Mouse (Mus musculus) thymus, adult 2 months (tissue): ENCODE measurements around the gene Lrrc10. TPM values are rescaled to one million over a fixed set of nuclear protein-coding genes. Genes with fewer than 3 reads are reported as not detected.

Experiments
- DNase-seq: peaks from one replicate; pipeline ENCODE4 v3.0.0; 2021
- H3K27ac ChIP-seq: fragments of 200-500 bp; 2 replicates; pipeline ENCODE4 v1.5.1; 2012; ENCODE audit warnings: low read length, control low read depth; ENCODE audit not compliant: control insufficient read depth, insufficient read depth
- H3K27me3 ChIP-seq: fragments of 200-500 bp; 2 replicates; pipeline ENCODE4 v1.6.1; 2012; ENCODE audit warnings: mild to moderate bottlenecking, low read length, moderate library complexity, mixed read lengths; ENCODE audit not compliant: control insufficient read depth, insufficient read depth
- H3K36me3 ChIP-seq: fragments of 200-500 bp; 2 replicates; pipeline ENCODE4 v1.6.1; 2012; ENCODE audit warnings: mild to moderate bottlenecking, low read length, moderate library complexity; ENCODE audit not compliant: control insufficient read depth, insufficient read depth
- H3K4me1 ChIP-seq: fragments of 200-500 bp; replicated peaks from 2 replicates; pipeline ENCODE4 v1.6.1; 2012; ENCODE audit warnings: low read length; ENCODE audit not compliant: control insufficient read depth, insufficient read depth
- H3K4me3 ChIP-seq: fragments of 200-500 bp; 2 replicates; pipeline ENCODE4 v1.5.1; 2012; ENCODE audit warnings: mild to moderate bottlenecking, low read length, control low read depth, moderate library complexity; ENCODE audit not compliant: control insufficient read depth, insufficient read depth
- CTCF ChIP-seq: fragments of 200-500 bp; IDR thresholded peaks from 2 replicates; pipeline ENCODE4 v1.5.1; 2012; ENCODE audit warnings: mild to moderate bottlenecking, control low read depth, low read length, moderate library complexity, borderline replicate concordance; ENCODE audit not compliant: control insufficient read depth, poor library complexity, insufficient read depth; ENCODE audit errors: extremely low read depth
- POLR2A ChIP-seq: fragments of 200-500 bp; IDR thresholded peaks from 2 replicates; pipeline ENCODE4 v1.6.1; 2012; ENCODE audit warnings: mild to moderate bottlenecking, low read length, control low read depth, moderate library complexity; ENCODE audit not compliant: control insufficient read depth, poor library complexity, insufficient read depth; ENCODE audit errors: extremely low read depth
- WGBS: fragments of 180-500 bp; shearing (Covaris S2); methylation state at CpG from one replicate; pipeline ENCODE4 v1.1.7; 2018; 5-methylcytosine and 5-hydroxymethylcytosine counted together
- polyA plus RNA-seq: library from polyadenylated mRNA; depleted of rRNA; stranded (reverse); fragments of >200 nt; gene quantifications from 2 replicates; pipeline ENCODE4 v1.2.3, GENCODE M21; 2012

Gene Lrrc10
- polyA plus RNA-seq, 1 experiment, result 15.3 TPM

DNA sequence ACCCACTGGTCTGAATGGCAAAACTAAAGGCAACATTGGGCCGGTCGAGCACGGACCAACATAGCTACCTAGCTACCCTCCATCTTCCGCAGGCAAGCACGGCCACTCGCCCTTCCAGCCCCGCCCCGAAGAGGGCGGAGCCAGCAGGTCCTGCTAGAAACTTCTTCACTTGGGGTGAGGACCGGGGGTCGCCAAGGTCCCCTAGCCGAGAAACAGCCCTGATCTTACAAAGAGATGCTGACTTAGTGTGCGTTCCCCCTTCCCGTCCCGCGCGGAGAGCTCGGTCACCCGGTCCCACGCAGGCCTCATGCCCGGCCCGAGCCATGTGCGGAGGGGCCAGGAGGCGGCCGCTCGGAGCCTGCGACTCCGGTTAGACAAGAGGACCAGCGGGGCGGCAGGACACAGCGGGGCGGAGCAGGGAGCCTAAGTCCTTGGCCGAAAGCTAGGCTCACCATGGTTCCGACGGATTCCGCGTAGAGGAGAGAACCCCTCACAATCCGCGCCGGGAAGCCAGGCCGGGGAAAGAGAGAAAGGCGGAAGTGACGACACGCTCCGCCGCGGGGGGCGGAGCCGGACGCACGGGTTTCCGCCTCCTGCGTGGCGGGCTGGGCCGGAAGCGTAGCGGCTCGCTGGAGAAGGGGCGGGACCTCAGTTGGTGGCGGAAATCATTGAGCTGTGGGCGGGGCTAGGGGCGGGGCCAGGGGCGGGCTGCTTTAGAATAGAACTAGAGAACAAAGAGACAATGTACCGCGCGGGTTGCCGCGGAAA lies 18.3 kb downstream of the Lrrc10 start, which contains the start of gene Cct2:
Gene Cct2, minus strand, starts transcription at position 561 of the 768 bp plus-strand sequence.
- DNase-seq, result peak; percentile 90
- Histone ChIP-seq H3K27me3 (no peaks in the 10 kb centered on the region), H3K36me3 (peaks cover 36% of the 10 kb centered on the region), H3K4me1 (peaks cover 8% of the 10 kb centered on the region), H3K27ac (peak within 1 kb of the TSS; percentile 68; the same call in 1 of the 2 replicates), H3K4me3 (peak within 1 kb of the TSS; percentile 73)
- TF ChIP-seq POLR2A (peak; percentile 86), CTCF (0 out of 2 replicates have a peak, but pooled peaks have one; percentile 65)
- under 1% methylated on average over 68 of the region's 68 CpGs for WGBS

DNA sequence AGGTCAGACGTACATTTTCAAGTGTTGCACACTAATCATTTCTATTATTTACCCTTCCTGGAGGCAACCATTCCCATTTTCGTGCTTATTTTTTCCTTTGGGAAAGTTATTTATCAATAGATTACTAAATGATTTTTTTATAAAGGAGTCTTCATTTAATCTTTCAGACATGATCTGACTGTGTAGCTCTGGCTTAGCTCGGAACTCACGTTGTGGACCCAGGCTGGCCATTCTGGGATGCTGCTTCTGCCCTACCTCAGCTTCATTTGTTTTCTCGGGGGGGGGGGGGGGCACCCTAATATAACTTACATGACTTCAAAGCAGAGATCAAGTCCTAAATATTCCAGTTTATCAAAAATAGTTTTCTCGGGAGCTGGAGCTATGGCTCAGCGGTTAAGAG lies 18.9 kb downstream of the Lrrc10 start:
- Histone ChIP-seq H3K36me3 (peaks cover 30% of the 10 kb centered on the region), H3K4me3 (peak overlapping the region; percentile 12; the same call in 1 of the 2 replicates), H3K27ac (peak overlapping the region; percentile 68; the same call in 1 of the 2 replicates), H3K27me3 (no peaks in the 10 kb centered on the region), H3K4me1 (peaks cover 8% of the 10 kb centered on the region)
- WGBS, result 6% methylated on average over 7 of the region's 7 CpGs
- TF ChIP-seq POLR2A, result no peak
- no peak for TF ChIP-seq CTCF
- DNase-seq, result no peak

DNA sequence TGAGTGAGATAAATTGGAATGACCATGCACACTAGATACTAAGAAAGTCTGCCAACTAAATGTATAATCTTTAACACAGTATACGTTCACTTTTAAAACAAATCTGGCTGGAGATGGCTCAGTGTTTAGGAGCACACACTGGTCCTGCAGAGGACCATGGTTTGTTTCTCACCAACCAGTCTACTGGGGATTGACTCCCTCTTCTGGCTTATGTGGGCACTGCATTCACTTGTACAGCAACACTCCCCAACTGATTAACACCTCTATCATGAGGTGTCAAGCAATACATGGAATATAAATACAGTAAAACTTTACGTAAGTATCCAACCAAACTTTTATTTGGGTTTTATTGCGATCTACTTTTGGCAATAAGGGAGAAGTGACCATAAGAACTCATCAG lies 24.0 kb downstream of the Lrrc10 start:
- H3K27me3 ChIP-seq, result no peaks in the 10 kb centered on the region
- TF ChIP-seq POLR2A, result no peak
- H3K36me3 ChIP-seq, result peaks cover 16% of the 10 kb centered on the region
- peaks cover 2% of the 10 kb centered on the region; the same call in 1 of the 2 replicates for H3K4me1 ChIP-seq
- 97% methylated on average over 3 of the region's 3 CpGs for WGBS
- no peak for DNase-seq
- no peak overlapping the region for H3K27ac ChIP-seq
- no peak overlapping the region for H3K4me3 ChIP-seq

DNA sequence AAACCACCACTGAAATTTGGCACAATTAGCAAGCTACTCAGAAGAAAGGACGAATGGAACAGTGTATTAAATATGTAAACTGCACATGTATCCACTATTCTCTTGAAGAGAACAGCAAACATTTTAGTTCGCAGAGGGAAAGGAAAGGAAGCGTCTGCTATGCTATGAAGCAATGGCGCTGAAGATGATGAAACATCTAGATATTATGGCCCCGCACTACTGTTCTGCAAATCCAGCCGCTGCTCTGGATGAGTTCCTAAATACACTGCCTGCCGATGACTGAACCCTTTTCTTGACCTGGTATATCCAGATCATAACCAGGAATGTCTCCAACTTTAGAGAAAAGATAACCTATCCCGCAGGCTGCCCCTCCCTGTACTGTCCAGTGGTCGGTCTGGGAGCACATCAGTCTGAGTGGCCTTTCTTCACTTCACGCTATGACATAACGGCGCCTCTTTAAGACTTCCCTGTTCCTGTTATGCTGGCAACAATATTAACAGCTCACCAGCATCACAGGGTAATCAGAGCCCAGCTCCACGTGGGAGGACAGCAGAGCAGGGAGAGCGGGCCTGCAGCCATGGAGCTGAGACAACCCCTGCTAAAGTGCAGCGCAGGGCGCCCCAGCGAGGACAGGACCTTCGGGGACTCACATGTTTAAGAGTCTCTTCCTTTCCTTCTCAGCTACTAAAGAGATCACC lies 27.2 kb downstream of the Lrrc10 start:
- TF ChIP-seq CTCF, result no peak
- TF ChIP-seq POLR2A, result no peak
- 95% methylated on average over 18 of the region's 18 CpGs for WGBS
- no peak overlapping the region for H3K4me3 ChIP-seq

DNA sequence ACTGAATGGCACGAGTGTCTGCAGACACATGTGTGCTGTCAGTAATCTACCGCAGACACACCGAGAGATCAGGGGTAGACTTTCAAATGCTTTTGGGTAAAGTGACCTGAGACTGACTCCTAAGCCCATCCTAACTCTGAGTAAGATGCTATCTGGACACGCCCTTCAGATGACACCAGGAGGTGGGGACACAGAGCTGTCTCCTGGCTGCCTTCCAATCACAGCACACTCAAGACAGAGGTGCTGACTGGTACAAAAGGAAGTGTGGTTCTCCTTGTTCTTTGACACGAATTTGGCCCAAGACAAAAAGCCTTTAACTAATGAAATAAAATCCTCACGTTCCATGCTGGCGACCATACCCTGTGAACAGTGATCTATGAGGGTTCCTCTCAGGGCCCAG lies 28.0 kb downstream of the Lrrc10 start:
- no peak for DNase-seq
- Histone ChIP-seq H3K27ac (no peak overlapping the region), H3K27me3 (no peaks in the 10 kb centered on the region), H3K4me3 (no peak overlapping the region), H3K4me1 (no peaks in the 10 kb centered on the region), H3K36me3 (peaks cover 32% of the 10 kb centered on the region)
- 85% methylated on average over 7 of the region's 7 CpGs for WGBS
- TF ChIP-seq CTCF, result no peak
- TF ChIP-seq POLR2A, result no peak

More for the DNA sequence above, 27.2 kb downstream of the Lrrc10 start:
- no peaks in the 10 kb centered on the region for H3K27me3 ChIP-seq
- peak overlapping the region; percentile 6; the same call in 1 of the 2 replicates for H3K27ac ChIP-seq
- peaks cover 32% of the 10 kb centered on the region for H3K36me3 ChIP-seq
- no peaks in the 10 kb centered on the region for H3K4me1 ChIP-seq
- DNase-seq, result no peak

DNA sequence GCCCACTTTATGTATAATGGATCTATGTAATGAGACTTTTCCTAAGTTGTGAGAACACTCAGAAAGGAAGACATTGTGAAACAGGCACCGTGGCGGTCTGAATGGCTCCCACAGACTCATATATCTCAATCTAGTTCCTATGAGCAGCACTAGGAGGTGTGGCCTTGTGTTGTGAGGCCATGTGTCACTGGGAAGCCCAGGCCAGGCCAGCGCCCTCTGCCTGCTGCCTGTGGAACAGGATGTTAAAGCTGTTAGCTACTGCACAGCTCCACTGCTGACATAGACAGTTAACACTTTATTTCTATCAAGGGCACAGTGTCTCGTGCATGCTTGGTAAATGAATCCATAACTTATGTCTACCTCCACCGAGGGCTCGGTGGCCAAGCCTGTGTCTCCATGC lies 33.1 kb downstream of the Lrrc10 start:
- no peaks in the 10 kb centered on the region for H3K27me3 ChIP-seq
- H3K27ac ChIP-seq, result no peak overlapping the region
- peaks cover 44% of the 10 kb centered on the region for H3K36me3 ChIP-seq
- H3K4me3 ChIP-seq, result no peak overlapping the region
- peak; percentile 65 for DNase-seq
- no peaks in the 10 kb centered on the region for H3K4me1 ChIP-seq
- 85% methylated on average over 6 of the region's 6 CpGs for WGBS
- TF ChIP-seq POLR2A (no peak), CTCF (peak; percentile 80)
